Mouse (Mus musculus) ES-Bruce4 (cell line): ENCODE results near the gene Col9a2.

Experiments used
- CTCF ChIP-seq: IDR thresholded peaks from one replicate; pipeline ENCODE4 v1.8.1; 2011; ENCODE audit warnings: low read depth, low read length
- POLR2A ChIP-seq: IDR thresholded peaks from one replicate; pipeline ENCODE4 v1.8.1; 2011; ENCODE audit warnings: low read length; ENCODE audit not compliant: insufficient read depth

- TF ChIP-seq CTCF (no peak), POLR2A (no peak)
These were observed 3.8 kb downstream of the Col9a2 start for GRCm38 (mm10) chr4:121042946-121043345.
